Mouse (Mus musculus) kidney, adult 2 months (tissue): Measurements from ENCODE around the gene Foxc2.

ENCODE experiments used
- CTCF ChIP-seq: fragments of 200-500 bp; conservative IDR thresholded peaks from 2 replicates; pipeline ENCODE4 v1.5.1; 2011; ENCODE audit warnings: low read depth, mild to moderate bottlenecking, control low read depth, low read length, moderate library complexity, mixed read lengths; ENCODE audit not compliant: insufficient read depth, insufficient read length
- POLR2A ChIP-seq: fragments of 200-500 bp; IDR thresholded peaks from one replicate; pipeline ENCODE4 v1.6.1; 2011; ENCODE audit warnings: low read depth, low read length, control low read depth

GRCm38 (mm10) chr8:121124547-121125239, 8.7 kb downstream of the Foxc2 start:
- TF ChIP-seq CTCF (no peak), POLR2A (no peak)
